Comparison of ENCODE assay signal across 32 mouse cellular contexts in the genomic region with DNA sequence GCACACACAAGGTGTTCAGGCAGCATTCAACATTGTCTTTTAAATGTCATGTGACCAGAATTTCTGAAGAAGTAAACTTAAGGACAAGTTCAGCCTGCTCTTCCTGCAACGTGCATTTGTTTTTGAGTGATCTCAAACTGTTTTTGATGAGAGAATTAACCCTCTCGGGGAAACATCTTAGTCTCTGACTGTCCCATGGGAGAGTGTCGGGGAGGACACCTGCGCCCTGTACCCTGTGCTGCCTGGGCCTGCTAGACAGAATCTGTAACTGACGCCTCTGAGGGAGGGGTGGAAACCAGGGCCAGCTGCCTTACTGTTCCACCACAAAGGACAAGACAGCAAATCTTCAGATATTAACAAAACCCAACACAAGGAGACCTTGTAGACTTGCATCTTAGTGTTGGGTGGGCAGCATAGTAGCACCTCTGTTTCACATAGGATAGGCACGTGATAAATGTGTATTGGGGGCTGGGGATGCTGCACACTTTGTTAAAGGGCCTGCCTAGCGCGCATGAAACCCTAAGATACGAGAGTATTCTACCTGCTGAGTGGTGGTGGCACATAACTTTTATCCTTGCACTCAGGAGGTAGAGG. TPM values are rescaled to one million over a fixed set of nuclear protein-coding genes. Genes with fewer than 3 reads are reported as not detected.
DNase-seq lines count a peak whose midpoint lies in the region; ATAC-seq and TF ChIP-seq lines count a peak whose summit lies in the region.
"Had no signal": no experiment of that assay in that cellular context is flagged by ENCODE, and none has a peak within 500 bp of the region (broad histone marks: within the 10 kb centered on the region; RNA-seq: fewer than 3 reads in every experiment).

No protein-coding gene starts in this region.

- no peaks in the 10 kb centered on the region for H3K9me3 ChIP-seq in liver, postnatal 0 days (ENCODE audit: low read length)
- no peaks in the 10 kb centered on the region for H3K9me3 ChIP-seq in liver, embryonic 11.5 days (ENCODE audit: control insufficient read depth, low read length)
- no peaks in the 10 kb centered on the region for H3K9me3 ChIP-seq in ES-Bruce4 (replicated peaks; ENCODE audit: control insufficient read depth, insufficient read depth, low read length, poor library complexity, severe bottlenecking)
- H3K9me3 ChIP-seq: embryonic facial prominence, embryonic 15.5 days; forebrain, embryonic 12.5 days; hindbrain, embryonic 13.5 days; liver, embryonic 13.5 days had no signal

- no peak overlapping the region for H3K9ac ChIP-seq in liver, postnatal 0 days (replicated peaks)
- H3K9ac ChIP-seq in liver, embryonic 11.5 days (ENCODE audit: low read depth, low read length): no peak overlapping the region
- peak overlapping the region; percentile 17; the same call in 1 of the 2 replicates for H3K9ac ChIP-seq in ES-Bruce4 (ENCODE audit: low read depth, poor library complexity, severe bottlenecking)
- H3K9ac ChIP-seq: embryonic facial prominence, embryonic 15.5 days; forebrain, embryonic 12.5 days; forebrain, postnatal 0 days; hindbrain, embryonic 13.5 days; liver, embryonic 13.5 days had no signal

- no peaks in the 10 kb centered on the region for H3K36me3 ChIP-seq in liver, postnatal 0 days (replicated peaks; ENCODE audit: insufficient read depth, low read length)
- H3K36me3 ChIP-seq in liver, embryonic 11.5 days (ENCODE audit: control insufficient read depth, insufficient read depth, low read length): no peaks in the 10 kb centered on the region
- H3K36me3 ChIP-seq in ES-Bruce4 (ENCODE audit: control insufficient read depth, insufficient read depth, low read length, poor library complexity, severe bottlenecking): no peaks in the 10 kb centered on the region
- no peaks in the 10 kb centered on the region for H3K36me3 ChIP-seq in thymus, adult 2 months (ENCODE audit: control insufficient read depth, insufficient read depth, low read length)
- H3K36me3 ChIP-seq: embryonic facial prominence, embryonic 15.5 days; forebrain, embryonic 12.5 days; hindbrain, embryonic 13.5 days; liver, embryonic 13.5 days had no signal

- 0 out of 2 replicates have a peak, but pooled peaks cover 2% of the 10 kb centered on the region for H3K4me1 ChIP-seq in liver, postnatal 0 days (ENCODE audit: insufficient read depth)
- 0 out of 2 replicates have a peak, but pooled peaks cover 1% of the 10 kb centered on the region for H3K4me1 ChIP-seq in liver, embryonic 11.5 days (replicated peaks; ENCODE audit: control insufficient read depth, insufficient read depth, low read length)
- H3K4me1 ChIP-seq in ES-Bruce4 (ENCODE audit: control insufficient read depth, insufficient read depth, low read length): peaks cover 2% of the 10 kb centered on the region
- peaks cover 26% of the 10 kb centered on the region for H3K4me1 ChIP-seq in thymus, adult 2 months (replicated peaks; ENCODE audit: control insufficient read depth, insufficient read depth, low read length)

- peaks cover 10% of the 10 kb centered on the region; the same call in 1 of the 2 replicates for H3K27me3 ChIP-seq in liver, postnatal 0 days (ENCODE audit: insufficient read depth, low read length)
- peaks cover 18% of the 10 kb centered on the region for H3K27me3 ChIP-seq in liver, embryonic 11.5 days (replicated peaks; ENCODE audit: control insufficient read depth, insufficient read depth, low read length)
- H3K27me3 ChIP-seq in ES-Bruce4 (ENCODE audit: control insufficient read depth, insufficient read depth, low read length, poor library complexity, severe bottlenecking): no peaks in the 10 kb centered on the region
- H3K27me3 ChIP-seq in thymus, adult 2 months (ENCODE audit: control insufficient read depth, insufficient read depth, low read length): no peaks in the 10 kb centered on the region
- H3K27me3 ChIP-seq: embryonic facial prominence, embryonic 15.5 days; forebrain, embryonic 12.5 days; hindbrain, embryonic 13.5 days had no signal

- no peak overlapping the region for H3K4me2 ChIP-seq in liver, postnatal 0 days (ENCODE audit: low read depth, low read length)
- H3K4me2 ChIP-seq in liver, embryonic 11.5 days: no peak overlapping the region
- H3K4me2 ChIP-seq: embryonic facial prominence, embryonic 15.5 days; forebrain, embryonic 12.5 days; heart, embryonic 11.5 days; hindbrain, embryonic 13.5 days; liver, embryonic 13.5 days had no signal

- TF ChIP-seq POLR2A in ES-Bruce4 (IDR thresholded peaks at IDR 0.05; ENCODE audit: insufficient read depth, low read length): no peak
- TF ChIP-seq POLR2A in thymus, adult 2 months (IDR thresholded peaks at IDR 0.05; ENCODE audit: control insufficient read depth, extremely low read depth, insufficient read depth, low read length, poor library complexity): no peak

- 63% methylated on average over 9 of the region's 9 CpGs for WGBS in liver, postnatal 0 days (ENCODE audit: insufficient replicate concordance)
- WGBS in liver, embryonic 11.5 days: 78% methylated on average over 9 of the region's 9 CpGs
- 29% methylated on average over 9 of the region's 9 CpGs for WGBS in thymus, adult 2 months

- H3K4me3 ChIP-seq in liver, postnatal 0 days (ENCODE audit: low read depth, low read length): no peak overlapping the region
- no peak overlapping the region for H3K4me3 ChIP-seq in liver, embryonic 11.5 days (ENCODE audit: low read depth, low read length)
- no peak overlapping the region for H3K4me3 ChIP-seq in ES-Bruce4 (ENCODE audit: low read depth, low read length)
- no peak overlapping the region for H3K4me3 ChIP-seq in thymus, adult 2 months (ENCODE audit: control insufficient read depth, insufficient read depth, low read length)
- H3K4me3 ChIP-seq: embryonic facial prominence, embryonic 15.5 days; forebrain, embryonic 12.5 days; hindbrain, embryonic 13.5 days; liver, embryonic 13.5 days had no signal

- TF ChIP-seq CTCF in liver, postnatal 0 days (IDR thresholded peaks at IDR 0.05; ENCODE audit: low read depth): no peak
- TF ChIP-seq CTCF in ES-Bruce4 (IDR thresholded peaks at IDR 0.05; ENCODE audit: low read depth, low read length): no peak
- no peak for TF ChIP-seq CTCF in thymus, adult 2 months (IDR thresholded peaks at IDR 0.05; ENCODE audit: borderline replicate concordance, control insufficient read depth, extremely low read depth, insufficient read depth, low read length, poor library complexity)

- TF ChIP-seq EP300 in liver, postnatal 0 days (IDR thresholded peaks at IDR 0.05; ENCODE audit: low read depth): no peak
- TF ChIP-seq EP300 in ES-Bruce4 (IDR thresholded peaks at IDR 0.05; ENCODE audit: insufficient read depth, low read depth, low read length): no peak

- peak overlapping the region; percentile 46 for H3K27ac ChIP-seq in liver, postnatal 0 days (ENCODE audit: low read depth)
- no peak overlapping the region for H3K27ac ChIP-seq in liver, embryonic 11.5 days (ENCODE audit: low read depth, low read length)
- H3K27ac ChIP-seq in ES-Bruce4 (ENCODE audit: insufficient read depth, low read length): peak overlapping the region; percentile 86
- peak overlapping the region; percentile 91 for H3K27ac ChIP-seq in thymus, adult 2 months (ENCODE audit: control insufficient read depth, insufficient read depth, low read length)
- H3K27ac ChIP-seq: embryonic facial prominence, embryonic 15.5 days; forebrain, embryonic 12.5 days; hindbrain, embryonic 13.5 days; kidney, postnatal 0 days; liver, embryonic 13.5 days; macrophage had no signal

- ATAC-seq in liver, postnatal 0 days: peak; percentile 77
- no peak for ATAC-seq in liver, embryonic 11.5 days (replicated peaks; ENCODE audit: low FRiP score)
- no peak for ATAC-seq in frontal cortex, adult (ENCODE audit: low TSS enrichment)
- ATAC-seq: CD4-positive, CD25-positive, alpha-beta regulatory T cell, adult 4 months; forebrain, postnatal 0 days; intestine, embryonic 16.5 days had no signal

- DNase-seq in liver, postnatal 0 days: peak; percentile 43
- no peak for DNase-seq in liver, embryonic 11.5 days (ENCODE audit: low spot score)
- peak; percentile 30 for DNase-seq in thymus, adult 2 months
- peak; percentile 36 to 61 for DNase-seq in thymus, postnatal 36 days
- no peak for DNase-seq in retina, embryonic 14.5 days (ENCODE audit: low spot score)
- no peak for DNase-seq in right cerebral cortex, postnatal 10 days (ENCODE audit: low spot score in 2 of 2)
- DNase-seq: adrenal gland, postnatal 10 days; cerebellum, adult 11 months; cerebellum, adult 9-11 months; forebrain, postnatal 0 days; gastrocnemius, postnatal 25 days; heart, adult 11 months; heart, postnatal 4 days; kidney, adult 8-10 months; kidney, postnatal 4 days; left cerebral cortex, postnatal 4 days; liver, embryonic 13.5 days; lung, adult 2 months; lung, postnatal 10 days; midbrain, embryonic 14.5 days; retina, postnatal 1 day; right cerebral cortex, postnatal 25 days had no signal

RNA-seq across cellular contexts. Expression of gene Akap12, which starts 4.7 kb away (rescaled TPM):
- 3.4 and 3.9 TPM in 2 replicates for polyA plus RNA-seq in liver, postnatal 0 days (2015; fragmentation: Nextera tagmentation; extraction: Ambion mirVana)
- polyA plus RNA-seq in liver, embryonic 11.5 days (2014; fragmentation: Nextera tagmentation; extraction: Ambion mirVana): 12.0 and 12.1 TPM in 2 replicates
- 381 and 387 TPM in 2 replicates for polyA plus RNA-seq in ES-Bruce4 (2011; ENCODE audit: insufficient read depth, insufficient read length, low read depth, missing spikeins)
- polyA plus RNA-seq in thymus, adult 2 months (2012; rRNA removed): 7.1 and 7.3 TPM in 2 replicates

Comparison
In these comparisons a context has a peak if more than half of its experiments do, and no peak if none do; other contexts are left out.
1. DNase-seq: peak in liver, postnatal 0 days (single experiment), thymus, adult 2 months (single experiment) and thymus, postnatal 36 days (2 of 2); none in liver, embryonic 11.5 days (single experiment), retina, embryonic 14.5 days (single experiment) and right cerebral cortex, postnatal 10 days (0 of 2).
2. RNA of gene Akap12, which starts 4.7 kb away (polyA plus RNA-seq): 381 to 387 TPM in ES-Bruce4; 12.0 to 12.1 TPM in liver, embryonic 11.5 days, 7.1 to 7.3 TPM in thymus, adult 2 months and 3.4 to 3.9 TPM in liver, postnatal 0 days; every median in the first group is over 10 times any median in the second.